Mouse (Mus musculus) yolk sac, embryonic 10.5 days (tissue): ENCODE data around the gene Cul5.
A peak's percentile ranks its signal among the peaks of the same experiment; 100 is the strongest.

ENCODE experiments used
- DNase-seq: peaks from one replicate; pipeline ENCODE4 v3.0.0-alpha.2; 2017; ENCODE audit warnings: low spot score

The Cul5 gene

DNA sequence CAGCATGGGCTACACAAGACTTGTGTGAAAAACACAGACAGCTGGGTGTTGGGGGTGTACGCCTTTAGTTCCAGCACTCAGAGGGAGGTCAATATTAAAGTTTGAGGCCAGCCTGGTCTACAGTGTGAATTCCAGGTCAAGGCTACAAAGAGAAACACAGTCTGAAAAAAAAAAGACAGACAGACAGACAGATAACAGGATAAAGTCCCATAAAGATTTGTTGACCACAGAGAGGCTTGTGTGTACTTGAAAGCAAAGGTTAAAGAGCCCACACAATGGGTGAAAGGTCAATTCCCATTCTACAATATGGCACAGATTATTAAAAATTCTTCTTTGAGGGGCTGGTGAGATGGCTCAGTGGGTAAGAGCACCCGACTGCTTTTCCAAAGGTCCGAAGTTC, 62.6 kb downstream of the Cul5 start:
- no peak for DNase-seq

DNA sequence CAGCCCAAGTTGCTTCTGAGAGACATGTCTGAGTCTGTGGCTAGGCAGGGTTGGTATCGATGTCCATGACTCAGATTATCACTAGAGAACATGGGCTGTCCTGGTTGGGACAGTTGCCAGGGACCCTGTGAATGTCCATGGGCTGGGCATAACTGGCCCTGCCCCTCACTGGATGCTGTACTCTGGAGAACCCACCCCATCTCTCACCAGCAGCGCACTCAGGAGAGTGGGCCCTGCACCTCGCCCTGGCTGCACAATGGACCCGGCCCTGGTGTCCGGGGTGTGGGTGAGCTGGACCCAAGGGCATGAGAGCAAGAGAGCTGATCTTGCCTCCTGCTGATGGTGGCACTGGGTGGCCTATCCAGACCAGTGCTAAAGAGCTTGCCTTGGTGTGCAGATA, 64.9 kb downstream of the Cul5 start:
- DNase-seq = no peak

DNA sequence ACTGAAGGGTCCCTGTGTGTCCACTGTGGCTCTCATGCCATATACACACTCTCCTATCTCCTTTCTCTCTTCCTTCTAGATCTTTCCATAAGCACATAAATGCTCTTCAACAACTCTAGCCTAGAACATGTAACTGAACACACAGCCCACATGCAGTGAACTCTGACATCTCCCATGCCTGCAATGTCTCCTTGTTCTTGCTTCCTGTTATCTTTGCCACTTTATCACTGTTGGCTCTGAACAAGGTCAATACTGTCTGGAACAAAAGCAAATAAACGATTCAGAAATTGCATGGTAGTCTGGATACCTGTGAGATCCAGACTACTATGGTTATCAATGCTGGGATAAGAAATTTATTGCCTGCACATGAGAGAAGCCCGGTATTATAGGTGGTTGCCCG, 66.0 kb downstream of the Cul5 start:
- no peak for DNase-seq

DNA sequence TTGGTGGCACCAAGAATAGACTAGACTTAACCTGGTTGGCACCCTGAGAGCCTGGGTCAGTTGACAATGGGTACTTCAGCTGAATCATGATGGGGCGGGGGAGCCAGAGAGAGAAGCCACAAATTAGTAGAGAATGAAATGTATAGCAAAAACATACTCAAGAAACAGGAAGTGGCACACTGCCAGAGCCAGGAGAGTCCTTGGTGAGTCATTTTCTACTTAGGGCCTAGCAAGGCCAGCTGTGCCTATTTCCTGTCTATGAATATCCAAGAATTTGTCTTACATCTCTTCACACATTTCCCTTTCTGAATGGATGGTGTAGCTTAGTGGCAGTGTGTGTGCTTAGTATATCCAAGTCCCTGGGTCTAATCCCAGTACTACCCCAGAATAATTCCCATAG, 66.4 kb downstream of the Cul5 start:
- no peak for DNase-seq

DNA sequence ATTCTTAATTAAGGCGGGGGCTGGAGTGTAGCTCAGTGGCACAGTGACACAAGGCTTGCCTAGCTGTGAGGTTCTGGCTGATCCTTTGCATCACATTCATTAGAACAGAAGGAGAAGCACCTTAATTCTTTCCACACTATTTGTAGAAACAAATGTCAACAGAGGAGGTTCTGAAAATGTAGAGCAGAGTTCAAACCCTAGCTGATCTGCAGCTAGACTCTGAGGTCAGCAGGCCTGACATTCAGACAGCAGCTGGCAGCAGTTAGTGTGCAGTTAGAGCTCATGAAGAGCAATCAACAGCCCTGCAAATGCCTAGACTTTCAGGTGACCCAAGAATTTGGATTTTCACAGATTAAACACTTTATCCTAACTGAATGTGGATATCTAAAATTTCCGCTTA, 68.3 kb downstream of the Cul5 start:
- peak; percentile 9 for DNase-seq

DNA sequence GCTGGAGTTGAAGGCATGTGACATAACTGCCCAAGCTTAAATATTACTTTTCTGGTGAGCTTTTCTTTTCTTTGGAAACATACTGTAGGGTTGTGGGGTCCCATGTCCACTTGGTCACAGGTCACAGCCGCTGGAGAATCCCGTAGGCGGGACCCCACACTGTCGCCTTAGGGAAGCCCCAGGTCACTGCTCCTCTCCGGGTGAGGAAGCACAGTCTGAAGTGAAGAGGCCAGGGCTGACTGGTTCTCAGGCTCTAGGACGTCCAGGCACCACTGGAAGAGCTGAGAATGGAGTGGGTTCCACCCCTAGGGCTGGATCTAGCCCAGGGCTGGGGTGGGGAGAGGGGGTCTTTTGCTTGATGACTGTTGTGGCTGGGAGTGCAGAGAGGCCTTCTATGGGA, 71.2 kb downstream of the Cul5 start:
- no peak for DNase-seq

DNA sequence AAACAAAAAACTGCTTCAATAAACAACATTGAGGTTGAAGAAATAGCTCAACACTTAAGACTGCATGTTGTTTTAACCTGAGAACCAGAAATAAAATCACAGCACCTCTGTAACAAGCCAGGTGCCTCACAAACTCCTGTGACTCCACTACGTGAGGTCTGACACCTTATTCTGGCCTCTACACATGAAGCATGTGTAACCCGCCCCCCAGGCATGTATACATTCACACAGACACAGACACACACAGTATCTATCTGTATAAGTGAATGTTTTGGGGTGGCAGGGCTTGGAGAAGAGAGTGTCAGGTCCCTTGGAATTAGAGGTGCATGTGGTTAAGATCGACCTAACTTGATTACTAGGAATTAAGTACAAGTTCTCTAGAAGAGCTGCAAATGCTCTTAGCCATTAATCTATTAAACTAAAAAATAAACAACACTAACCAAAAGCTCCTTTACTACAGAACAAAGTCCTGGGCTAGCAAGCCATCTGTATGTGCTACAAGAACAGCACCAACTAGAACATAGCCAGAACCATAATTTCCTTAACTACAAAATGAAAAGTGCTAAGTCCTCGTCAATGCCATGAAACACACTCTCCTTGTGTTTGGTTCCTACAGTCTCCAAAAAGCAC, 72.7 kb downstream of the Cul5 start:
- DNase-seq = no peak

DNA sequence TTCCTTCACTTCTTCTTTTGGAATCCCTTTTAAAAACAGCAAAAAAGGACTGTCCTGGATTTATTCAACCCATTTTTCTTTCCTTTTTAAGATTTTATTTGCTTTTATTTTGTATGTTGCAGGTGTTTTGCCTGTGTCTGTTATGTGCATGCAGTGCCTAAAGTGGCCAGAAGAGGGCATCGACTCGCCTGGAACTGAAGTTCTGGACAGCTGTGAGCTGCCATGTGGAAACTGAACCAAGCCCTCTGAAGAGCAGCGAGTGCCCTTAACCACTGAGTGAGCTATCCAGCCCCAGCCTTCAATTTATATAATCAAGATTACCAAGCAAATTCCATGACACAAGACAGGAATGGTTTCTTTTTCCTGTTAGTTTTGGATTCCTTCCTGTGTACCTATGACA, 75.0 kb downstream of the Cul5 start:
- peak; percentile 39 for DNase-seq

DNA sequence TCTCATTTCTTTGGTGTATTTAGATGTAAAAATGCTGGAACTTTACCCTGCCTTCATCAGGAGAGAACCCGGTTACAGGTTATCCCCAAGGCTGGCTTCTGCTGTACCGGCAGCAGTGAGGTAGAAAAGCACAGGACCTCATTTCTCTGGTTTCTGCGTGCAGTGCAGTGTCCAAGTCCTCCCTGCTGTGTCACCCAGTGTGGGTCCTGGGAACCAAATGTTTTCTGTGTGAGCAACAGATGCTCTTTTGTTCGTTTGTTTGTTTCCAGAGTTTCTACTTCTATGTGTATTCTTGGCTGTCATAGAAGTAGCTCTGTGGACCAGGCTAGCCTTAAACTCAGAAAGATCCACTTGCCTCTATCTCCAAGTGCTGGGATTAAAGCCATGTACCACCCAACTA, 87.9 kb downstream of the Cul5 start:
- DNase-seq = no peak

DNA sequence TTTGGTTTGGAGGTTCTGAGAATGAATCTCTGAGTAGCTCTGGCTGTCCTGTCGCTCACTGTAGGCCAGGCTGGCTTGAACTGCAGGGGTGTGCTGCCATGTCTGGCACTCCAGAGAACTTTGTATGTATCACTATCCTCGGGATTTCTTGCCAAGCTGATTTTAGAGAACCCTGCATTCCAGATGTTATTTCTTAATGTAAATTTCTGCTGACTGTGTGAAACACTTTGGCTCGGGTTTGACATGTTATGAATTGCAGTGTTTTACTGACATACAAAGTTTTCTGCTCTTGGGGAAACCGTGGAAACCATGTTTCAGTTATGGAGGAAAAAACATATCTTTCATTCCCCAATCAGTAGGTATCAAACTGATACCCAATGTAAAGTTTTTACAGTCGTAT, 94.1 kb downstream of the Cul5 start:
- DNase-seq = no peak

DNA sequence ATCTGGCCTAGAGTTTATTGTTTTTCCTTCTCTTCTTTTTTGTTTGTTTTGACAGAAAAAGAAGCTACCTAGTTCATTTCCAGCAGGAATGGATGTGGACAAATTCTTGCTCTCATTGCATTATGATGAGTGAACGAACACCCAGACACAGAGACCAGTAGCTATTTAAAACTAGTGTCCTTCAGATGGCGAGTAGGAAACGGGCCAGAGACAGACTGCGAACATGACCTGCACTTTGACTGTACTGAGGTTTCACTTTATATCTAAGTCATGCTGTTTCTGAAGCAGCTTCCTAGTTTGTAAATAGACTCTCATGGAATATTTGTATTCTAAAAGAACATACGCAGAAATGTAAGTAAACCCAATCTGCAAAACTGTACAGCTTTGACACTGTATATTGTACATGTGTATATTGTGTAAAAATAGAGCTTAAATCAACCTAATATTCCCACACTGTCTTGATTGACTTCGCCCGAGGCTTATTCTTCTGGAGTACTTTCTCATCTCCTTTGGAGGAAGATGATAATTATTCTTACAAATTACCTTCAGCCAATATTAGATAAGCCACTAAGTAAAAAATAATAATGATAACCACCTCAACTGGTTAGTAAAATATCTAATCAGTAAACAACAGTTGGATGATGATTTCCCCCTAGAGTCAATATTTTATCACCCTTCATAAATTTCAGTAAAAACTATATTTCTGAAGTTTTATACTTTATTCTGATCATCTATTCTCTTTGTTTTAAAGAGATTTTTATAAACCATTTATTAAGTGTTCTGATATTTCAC, 97.1 kb downstream of the Cul5 start:
- DNase-seq = no peak

DNA sequence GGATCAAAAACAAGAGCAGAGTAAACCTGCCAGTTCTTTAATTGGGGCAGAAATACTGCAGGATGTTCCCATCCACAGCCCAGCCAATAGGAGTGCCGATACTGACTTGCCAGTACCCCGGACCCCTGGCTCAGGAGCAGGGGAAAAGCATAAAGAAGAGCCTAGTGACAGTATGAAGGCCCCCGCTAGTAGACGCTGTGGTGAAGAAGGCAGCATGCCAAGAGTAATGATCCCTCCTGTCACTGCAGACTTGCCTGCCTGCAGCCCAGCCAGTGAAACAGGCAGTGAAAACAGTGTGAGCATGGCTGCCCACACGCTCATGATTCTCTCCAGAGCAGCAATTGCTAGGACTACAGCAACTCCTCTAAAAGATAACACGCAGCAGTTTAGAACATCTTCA, 99.2 kb downstream of the Cul5 start:
- no peak for DNase-seq
